Mouse (Mus musculus): ENCODE results near the gene B3gnt2. TPM values are rescaled to one million over a fixed set of nuclear protein-coding genes. Genes with fewer than 3 reads are reported as not detected.

B3gnt2 gene
- polyA plus RNA-seq, 1 experiment from 2014 or later, result 5.5 TPM

- Histone ChIP-seq H3K36me3 (0 out of 2 replicates have a peak, but pooled peaks cover 3% of the 10 kb centered on the region), H3K9me3 (no peaks in the 10 kb centered on the region), H3K4me2 (replicated peaks) (no peak overlapping the region), H3K4me1 (no peaks in the 10 kb centered on the region), H3K27me3 (no peaks in the 10 kb centered on the region), H3K27ac (no peak overlapping the region), H3K9ac (no peak overlapping the region), H3K4me3 (no peak overlapping the region)
- ATAC-seq (ENCODE audit: low FRiP score, low read depth), result no peak
- WGBS, result 55% methylated on average over 1 of the region's 1 CpGs
Measured at GRCm38 (mm10) chr11:22838361-22838760, 22.4 kb downstream of the B3gnt2 start.

DNA sequence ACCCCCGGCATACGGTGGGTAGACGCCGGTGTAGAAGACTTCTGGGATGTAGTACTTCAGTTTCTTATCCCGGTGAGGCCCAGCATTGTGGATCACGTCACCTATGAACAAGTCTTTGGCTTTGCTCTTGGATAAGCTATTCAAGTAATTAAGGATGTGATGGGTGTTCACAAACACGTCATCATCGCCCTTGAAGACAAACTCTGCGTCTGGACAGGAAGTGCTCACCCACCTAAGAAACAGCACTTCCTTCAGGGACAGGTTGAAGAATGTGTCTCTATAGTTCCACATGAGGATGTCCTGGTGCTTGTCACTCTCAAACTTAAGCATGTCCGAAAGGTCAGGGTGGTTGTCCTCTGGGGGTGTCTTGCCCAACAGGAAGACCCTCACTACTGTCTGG, 24.5 kb downstream of the B3gnt2 start:
- Histone ChIP-seq H3K27ac (no peak overlapping the region), H3K9me3 (no peaks in the 10 kb centered on the region)

GRCm38 (mm10) chr11:22832600-22832999, 28.2 kb downstream of the B3gnt2 start:
- 0 out of 2 replicates have a peak, but pooled peaks cover 3% of the 10 kb centered on the region for H3K36me3 ChIP-seq
- H3K4me2 ChIP-seq (replicated peaks), result no peak overlapping the region
- no peaks in the 10 kb centered on the region for H3K27me3 ChIP-seq
- WGBS, result 84% methylated on average over 4 of the region's 4 CpGs
- H3K9ac ChIP-seq, result no peak overlapping the region
- no peak for ATAC-seq (ENCODE audit: low FRiP score, low read depth)
- H3K4me1 ChIP-seq, result peaks cover 8% of the 10 kb centered on the region; the same call in 1 of the 2 replicates
- H3K4me3 ChIP-seq, result no peak overlapping the region
- H3K27ac ChIP-seq, result no peak overlapping the region
- no peaks in the 10 kb centered on the region for H3K9me3 ChIP-seq

More for the DNA sequence above, 24.5 kb downstream of the B3gnt2 start:
- WGBS, result 94% methylated on average over 10 of the region's 10 CpGs
- ATAC-seq (ENCODE audit: low FRiP score, low read depth), result no peak
- Histone ChIP-seq H3K27me3 (no peaks in the 10 kb centered on the region), H3K9ac (no peak overlapping the region), H3K36me3 (0 out of 2 replicates have a peak, but pooled peaks cover 3% of the 10 kb centered on the region), H3K4me3 (no peak overlapping the region), H3K4me1 (no peaks in the 10 kb centered on the region), H3K4me2 (replicated peaks) (no peak overlapping the region)

DNA sequence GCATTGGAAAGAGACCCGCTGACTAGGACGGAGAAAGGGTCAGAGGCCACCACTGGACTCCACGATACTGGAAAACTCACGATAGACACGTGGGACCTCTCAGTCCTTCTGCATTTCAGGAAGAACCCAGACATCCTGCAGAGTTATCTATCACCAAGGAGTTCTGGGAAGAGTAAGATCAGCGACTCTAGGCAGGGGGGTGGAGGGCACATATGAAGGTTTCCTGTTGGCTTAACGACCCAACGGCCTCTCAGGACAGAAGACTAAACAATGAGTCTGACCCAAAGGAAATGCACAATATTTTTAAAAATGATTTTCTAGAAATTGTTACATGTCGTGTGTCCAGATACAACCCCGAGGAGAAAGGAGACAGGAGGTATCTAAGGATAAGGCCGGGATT, 28.8 kb downstream of the B3gnt2 start:
- WGBS, result 91% methylated on average over 11 of the region's 11 CpGs
- Histone ChIP-seq H3K27me3 (no peaks in the 10 kb centered on the region), H3K4me1 (peaks cover 8% of the 10 kb centered on the region; the same call in 1 of the 2 replicates), H3K4me2 (replicated peaks) (no peak overlapping the region), H3K27ac (no peak overlapping the region), H3K9me3 (no peaks in the 10 kb centered on the region), H3K4me3 (no peak overlapping the region), H3K9ac (no peak overlapping the region), H3K36me3 (0 out of 2 replicates have a peak, but pooled peaks cover 3% of the 10 kb centered on the region)
- no peak for ATAC-seq (ENCODE audit: low FRiP score, low read depth)

- Histone ChIP-seq H3K4me2 (replicated peaks) (no peak overlapping the region), H3K27me3 (no peaks in the 10 kb centered on the region), H3K36me3 (no peaks in the 10 kb centered on the region), H3K4me3 (no peak overlapping the region), H3K9me3 (no peaks in the 10 kb centered on the region), H3K9ac (no peak overlapping the region), H3K4me1 (peaks cover 8% of the 10 kb centered on the region; the same call in 1 of the 2 replicates), H3K27ac (no peak overlapping the region)
- no peak for ATAC-seq (ENCODE audit: low FRiP score, low read depth)
- WGBS, result 82% methylated on average over 6 of the region's 6 CpGs
Measured at GRCm38 (mm10) chr11:22830684-22831083, 30.1 kb downstream of the B3gnt2 start.

- Histone ChIP-seq H3K36me3 (no peaks in the 10 kb centered on the region), H3K4me3 (no peak overlapping the region), H3K4me2 (replicated peaks) (no peak overlapping the region), H3K9me3 (no peaks in the 10 kb centered on the region), H3K27ac (no peak overlapping the region), H3K4me1 (peaks cover 8% of the 10 kb centered on the region; the same call in 1 of the 2 replicates), H3K27me3 (no peaks in the 10 kb centered on the region), H3K9ac (no peak overlapping the region)
- no peak for ATAC-seq (ENCODE audit: low FRiP score, low read depth)
- WGBS, result 59% methylated on average over 5 of the region's 5 CpGs
Measured at GRCm38 (mm10) chr11:22830179-22830611, 30.6 kb downstream of the B3gnt2 start.

DNA sequence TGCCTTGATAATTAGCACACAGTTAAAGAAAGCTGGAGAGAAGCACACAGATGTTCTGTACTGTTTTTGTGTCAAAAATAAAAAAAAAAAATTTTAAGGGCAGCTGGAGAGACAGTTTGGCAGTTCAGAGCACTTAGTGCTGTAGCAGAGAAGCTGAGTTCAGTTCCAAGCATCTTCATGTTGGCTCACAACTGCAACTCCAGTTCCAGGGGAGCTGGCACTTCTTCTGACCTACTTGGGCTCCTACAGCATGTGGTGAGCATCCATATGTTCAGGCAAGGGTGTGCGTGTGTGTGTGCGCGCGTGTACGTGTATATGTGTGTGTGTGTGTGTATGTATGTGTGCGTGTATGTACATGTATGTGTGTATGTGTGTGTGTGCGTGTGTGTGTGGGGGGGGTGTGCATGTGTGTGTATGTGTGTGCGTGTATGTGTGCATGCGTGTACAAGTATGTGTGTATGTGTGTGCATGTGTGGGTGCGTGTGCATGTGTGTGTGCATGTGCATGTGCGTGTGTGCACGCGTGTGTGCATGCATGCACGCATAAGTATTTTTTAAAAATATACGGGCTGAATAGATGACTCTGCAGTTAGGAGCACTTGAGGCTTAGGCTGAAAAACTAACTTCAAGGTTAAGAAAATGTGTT, 31.7 kb downstream of the B3gnt2 start:
- H3K27me3 ChIP-seq, result no peaks in the 10 kb centered on the region
- H3K4me1 ChIP-seq, result peaks cover 8% of the 10 kb centered on the region; the same call in 1 of the 2 replicates
- no peaks in the 10 kb centered on the region for H3K9me3 ChIP-seq
- no peak overlapping the region for H3K27ac ChIP-seq
- WGBS, result 95% methylated on average over 15 of the region's 15 CpGs
- H3K36me3 ChIP-seq, result no peaks in the 10 kb centered on the region
- H3K4me3 ChIP-seq, result no peak overlapping the region
- no peak for ATAC-seq (ENCODE audit: low FRiP score, low read depth)
- no peak overlapping the region for H3K9ac ChIP-seq
- no peak overlapping the region for H3K4me2 ChIP-seq (replicated peaks)

GRCm38 (mm10) chr11:22827514-22828080, 33.2 kb downstream of the B3gnt2 start:
- Histone ChIP-seq H3K27me3 (no peaks in the 10 kb centered on the region), H3K9ac (no peak overlapping the region), H3K4me1 (peaks cover 8% of the 10 kb centered on the region; the same call in 1 of the 2 replicates), H3K4me2 (replicated peaks) (no peak overlapping the region), H3K4me3 (no peak overlapping the region), H3K27ac (no peak overlapping the region), H3K36me3 (no peaks in the 10 kb centered on the region), H3K9me3 (no peaks in the 10 kb centered on the region)
- ATAC-seq (ENCODE audit: low FRiP score, low read depth), result no peak
- 76% methylated on average over 4 of the region's 4 CpGs for WGBS

DNA sequence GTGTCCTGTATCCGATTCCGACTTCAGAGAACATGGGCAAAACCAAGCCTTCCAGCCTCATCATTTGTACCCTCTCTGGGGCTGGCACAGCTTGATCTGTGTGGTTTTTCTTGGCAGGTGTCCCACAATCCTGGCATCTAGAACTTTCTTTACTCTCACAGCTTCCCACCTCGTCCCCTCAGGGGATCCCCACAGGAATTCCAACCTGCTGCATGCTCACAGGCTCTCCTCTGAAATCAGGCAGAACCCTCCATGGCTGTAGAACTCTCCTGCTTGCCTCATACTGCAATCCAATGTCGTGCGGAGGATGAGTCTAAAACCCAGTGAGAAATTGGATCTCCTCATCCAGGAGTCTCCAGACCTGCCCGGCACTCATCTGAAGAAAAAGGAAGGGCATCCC, 34.1 kb downstream of the B3gnt2 start:
- H3K4me2 ChIP-seq (replicated peaks), result no peak overlapping the region
- no peaks in the 10 kb centered on the region for H3K9me3 ChIP-seq
- H3K27ac ChIP-seq, result no peak overlapping the region
- H3K4me3 ChIP-seq, result no peak overlapping the region
- no peak overlapping the region for H3K9ac ChIP-seq
- H3K36me3 ChIP-seq, result no peaks in the 10 kb centered on the region
- WGBS, result 87% methylated on average over 6 of the region's 6 CpGs
- ATAC-seq (ENCODE audit: low FRiP score, low read depth), result no peak
- peaks cover 8% of the 10 kb centered on the region; the same call in 1 of the 2 replicates for H3K4me1 ChIP-seq
- no peaks in the 10 kb centered on the region for H3K27me3 ChIP-seq

GRCm38 (mm10) chr11:22826051-22826450, 34.7 kb downstream of the B3gnt2 start:
- H3K27me3 ChIP-seq, result no peaks in the 10 kb centered on the region
- WGBS, result 91% methylated on average over 14 of the region's 14 CpGs
- H3K9me3 ChIP-seq, result no peaks in the 10 kb centered on the region
- no peak for ATAC-seq (ENCODE audit: low FRiP score, low read depth)
- no peak overlapping the region for H3K4me3 ChIP-seq
- H3K36me3 ChIP-seq, result no peaks in the 10 kb centered on the region
- H3K27ac ChIP-seq, result no peak overlapping the region
- no peak overlapping the region for H3K4me2 ChIP-seq (replicated peaks)
- no peak overlapping the region for H3K9ac ChIP-seq
- H3K4me1 ChIP-seq, result peaks cover 8% of the 10 kb centered on the region; the same call in 1 of the 2 replicates

GRCm38 (mm10) chr11:22825548-22825947, 35.2 kb downstream of the B3gnt2 start:
- no peaks in the 10 kb centered on the region for H3K9me3 ChIP-seq
- WGBS, result 91% methylated on average over 1 of the region's 1 CpGs
- no peak overlapping the region for H3K4me3 ChIP-seq
- no peaks in the 10 kb centered on the region for H3K36me3 ChIP-seq
- H3K4me1 ChIP-seq, result peaks cover 7% of the 10 kb centered on the region; the same call in 1 of the 2 replicates
- no peak overlapping the region for H3K9ac ChIP-seq
- H3K4me2 ChIP-seq (replicated peaks), result no peak overlapping the region
- ATAC-seq (ENCODE audit: low FRiP score, low read depth), result no peak
- no peaks in the 10 kb centered on the region for H3K27me3 ChIP-seq
- no peak overlapping the region for H3K27ac ChIP-seq

GRCm38 (mm10) chr11:22824049-22824705, 36.6 kb downstream of the B3gnt2 start:
- Histone ChIP-seq H3K27me3 (no peaks in the 10 kb centered on the region), H3K4me1 (no peaks in the 10 kb centered on the region), H3K4me2 (replicated peaks) (no peak overlapping the region), H3K9me3 (no peaks in the 10 kb centered on the region), H3K27ac (no peak overlapping the region), H3K4me3 (no peak overlapping the region), H3K36me3 (no peaks in the 10 kb centered on the region), H3K9ac (no peak overlapping the region)
- WGBS, result 74% methylated on average over 9 of the region's 9 CpGs
- ATAC-seq (ENCODE audit: low FRiP score, low read depth), result no peak
